Mouse (Mus musculus) CH12.LX (cell line): ENCODE results near the gene Pxn. TPM values are rescaled to one million over a fixed set of nuclear protein-coding genes. Genes with fewer than 3 reads are reported as not detected.

ENCODE experiments used
- DNase-seq: peaks from one replicate; pipeline ENCODE4 v3.0.0-alpha.2; 2013; ENCODE audit errors: extremely low read depth
- H3K27ac ChIP-seq: 2 replicates; pipeline ENCODE4 v1.5.1; 2012; ENCODE audit warnings: low read depth, mild to moderate bottlenecking, control low read depth, moderate library complexity; ENCODE audit not compliant: insufficient read depth
- H3K27me3 ChIP-seq: replicated peaks from 2 replicates; pipeline ENCODE3; 2012; ENCODE audit warnings: inconsistent platforms
- H3K36me3 ChIP-seq, 2 experiments: replicated peaks in 1 of 2; 2 replicates each; pipeline versions ENCODE3 to v1.6.1; 2012; ENCODE audit warnings: inconsistent platforms in 1 of 2, low read length in 1 of 2, mild to moderate bottlenecking in 1 of 2, mixed read lengths in 1 of 2, moderate library complexity in 1 of 2; ENCODE audit not compliant: control insufficient read depth in 1 of 2, insufficient read depth in 1 of 2
- H3K4me1 ChIP-seq, 2 experiments: 2 replicates each; pipeline ENCODE4 v1.6.1; 2012; ENCODE audit warnings: inconsistent platforms in 1 of 2, moderate library complexity in 1 of 2; ENCODE audit not compliant: insufficient read depth in 2 of 2, control insufficient read depth in 1 of 2
- H3K4me2 ChIP-seq: 2 replicates; pipeline ENCODE4 v1.6.1; 2012; ENCODE audit warnings: low read depth, mild to moderate bottlenecking, control low read depth; ENCODE audit not compliant: poor library complexity, insufficient read depth, severe bottlenecking
- H3K4me3 ChIP-seq, 3 experiments: fragments of 150-350 bp in 1 of 3; sonication (generic) in 1 of 3; replicated peaks in 1 of 3; 2 replicates each; pipeline versions ENCODE3 to v1.5.1; 2011 to 2012; ENCODE audit warnings: low read depth in 2 of 3, low read length in 2 of 3, mild to moderate bottlenecking in 2 of 3, moderate library complexity in 2 of 3, control low read depth in 1 of 3, improper control_type of control experiment in 1 of 3, inconsistent platforms in 1 of 3, mixed read lengths in 1 of 3; ENCODE audit not compliant: poor library complexity in 1 of 3
- H3K79me2 ChIP-seq: replicated peaks from 2 replicates; pipeline ENCODE4 v1.6.1; 2012; ENCODE audit warnings: mild to moderate bottlenecking, moderate library complexity; ENCODE audit not compliant: control insufficient read depth, poor library complexity, insufficient read depth, severe bottlenecking; ENCODE audit errors: extremely low read depth
- H3K9ac ChIP-seq: 2 replicates; pipeline ENCODE4 v1.6.1; 2012; ENCODE audit warnings: low read depth, mild to moderate bottlenecking, control low read depth, moderate library complexity; ENCODE audit not compliant: insufficient read depth
- H3K9me3 ChIP-seq: replicated peaks from 2 replicates; pipeline ENCODE3; 2012; ENCODE audit warnings: low read length, inconsistent platforms, mixed read lengths
- BHLHE40 ChIP-seq: IDR thresholded peaks from 2 replicates; pipeline ENCODE4 v1.6.1; 2011; ENCODE audit warnings: mild to moderate bottlenecking, low read depth, low read length, improper control_type of control experiment
- CTCF ChIP-seq, 2 experiments: IDR thresholded peaks in 1 of 2; conservative IDR thresholded peaks in 1 of 2; 2 replicates each; pipeline ENCODE4 v1.5.1; 2011 to 2012; ENCODE audit warnings: low read depth in 2 of 2, low read length in 2 of 2, improper control_type of control experiment in 1 of 2, inconsistent platforms in 1 of 2, mild to moderate bottlenecking in 1 of 2, moderate library complexity in 1 of 2
- ETS1 ChIP-seq: conservative IDR thresholded peaks from 2 replicates; pipeline ENCODE4 v1.6.1; 2012; ENCODE audit warnings: low read depth, mild to moderate bottlenecking, inconsistent platforms, low read length, improper control_type of control experiment, moderate library complexity
- GABPA ChIP-seq: IDR thresholded peaks from 2 replicates; pipeline ENCODE4 v1.6.1; 2012; ENCODE audit warnings: low read depth, low read length, improper control_type of control experiment, inconsistent platforms; ENCODE audit not compliant: insufficient replicate concordance
- JUND ChIP-seq: conservative IDR thresholded peaks from 2 replicates; pipeline ENCODE4 v1.6.1; 2011; ENCODE audit warnings: low read depth, low read length, improper control_type of control experiment
- KAT2A ChIP-seq: IDR thresholded peaks from 2 replicates; pipeline ENCODE4 v1.6.1; 2012; ENCODE audit warnings: low read length, improper control_type of control experiment, inconsistent platforms; ENCODE audit not compliant: insufficient replicate concordance
- MEF2A ChIP-seq: IDR thresholded peaks from 2 replicates; pipeline ENCODE4 v1.6.1; 2014; ENCODE audit warnings: low read depth, mild to moderate bottlenecking, inconsistent platforms, low read length, improper control_type of control experiment, borderline replicate concordance
- MYC ChIP-seq: IDR thresholded peaks from 2 replicates; pipeline ENCODE4 v1.6.1; 2011; ENCODE audit warnings: low read depth, mild to moderate bottlenecking, improper control_type of control experiment, low read length
- RCOR1 ChIP-seq: conservative IDR thresholded peaks from 2 replicates; pipeline ENCODE4 v1.6.1; 2012; ENCODE audit warnings: low read depth, mild to moderate bottlenecking, inconsistent platforms, low read length, improper control_type of control experiment
- SIN3A ChIP-seq: IDR thresholded peaks from 2 replicates; pipeline ENCODE4 v1.6.1; 2012; ENCODE audit warnings: low read length, improper control_type of control experiment, inconsistent platforms
- SMC3 ChIP-seq: IDR thresholded peaks from 2 replicates; pipeline ENCODE4 v1.6.1; 2011; ENCODE audit warnings: low read depth, low read length, improper control_type of control experiment
- UBTF ChIP-seq: IDR thresholded peaks from 2 replicates; pipeline ENCODE4 v1.6.1; 2012; ENCODE audit warnings: low read depth, mild to moderate bottlenecking, inconsistent platforms, low read length, improper control_type of control experiment, moderate library complexity
- USF2 ChIP-seq: conservative IDR thresholded peaks from 2 replicates; pipeline ENCODE4 v1.6.1; 2011; ENCODE audit warnings: low read depth, low read length, improper control_type of control experiment
- ZC3H11A ChIP-seq: IDR thresholded peaks from 2 replicates; pipeline ENCODE4 v1.6.1; 2012; ENCODE audit warnings: low read depth, mild to moderate bottlenecking, inconsistent platforms, low read length, improper control_type of control experiment
- ZKSCAN1 ChIP-seq: IDR thresholded peaks from 2 replicates; pipeline ENCODE4 v1.6.1; 2012; ENCODE audit warnings: low read depth, inconsistent platforms, low read length, improper control_type of control experiment, borderline replicate concordance
- ZMIZ1 ChIP-seq: IDR thresholded peaks from 2 replicates; pipeline ENCODE4 v1.6.1; 2012; ENCODE audit warnings: low read depth, mild to moderate bottlenecking, inconsistent platforms, low read length, improper control_type of control experiment
- ZNF384 ChIP-seq: IDR thresholded peaks from 2 replicates; pipeline ENCODE4 v1.6.1; 2012; ENCODE audit warnings: low read depth, low read length, improper control_type of control experiment, inconsistent platforms
- dilution Hi-C: fragments of 300-500 bp; cut with MboI; formaldehyde crosslinking; loops from 2 replicates; pipeline ENCODE4 v1.14.3; 2020; ENCODE audit warnings: low sequenced_read_pairs; ENCODE audit not compliant: extremely low pct_unique_long_range_greater_than_20kb, extremely low pct_ligation_motif_present
- in situ Hi-C: fragments of 300-500 bp; cut with MboI; formaldehyde crosslinking; loops from 3 replicates; pipeline ENCODE4 v1.14.3; 2019; ENCODE audit warnings: low sequenced_read_pairs, low pct_ligation_motif_present, low pct_unique_long_range_greater_than_20kb, mixed read lengths
- polyA plus RNA-seq: library from polyadenylated mRNA; unstranded; fragments of >175 nt; gene quantifications from 2 replicates; pipeline ENCODE4 v1.2.1, GENCODE M21; 2012; ENCODE audit warnings: low read depth; ENCODE audit not compliant: insufficient read length
- total RNA-seq, 2 experiments: library from RNA; depleted of rRNA; stranded (reverse); fragments of 300-350 nt in 1 of 2; fragments of >200 nt in 1 of 2; gene quantifications; 2 replicates each; pipeline ENCODE4 v1.2.3; 2012 to 2014

The Pxn gene
- total and polyA plus RNA-seq, 3 experiments = 17.0 to 43.4 (median 21.1) TPM

GRCm38 (mm10) chr5:115553801-115554420 lies 47.4 kb downstream of the Pxn start:
- H3K27ac ChIP-seq = no peak overlapping the region

GRCm38 (mm10) chr5:115554536-115555291 lies 48.2 kb downstream of the Pxn start:
- Histone ChIP-seq H3K9ac (no peak overlapping the region), H3K27me3 (no peaks in the 10 kb centered on the region), H3K79me2 (peaks cover 3% of the 10 kb centered on the region), H3K36me3 (peaks cover 30 to 59% of the 10 kb centered on the region in 2 experiments), H3K9me3 (no peaks in the 10 kb centered on the region), H3K4me2 (no peak overlapping the region), H3K27ac (no peak overlapping the region), H3K4me1 (peaks cover 9 to 32% of the 10 kb centered on the region in 2 experiments), H3K4me3 (no peak overlapping the region)
- no peak for DNase-seq
- TF ChIP-seq ETS1 (no peak), ZKSCAN1 (no peak), BHLHE40 (no peak), SIN3A (no peak), CTCF (conservative IDR thresholded peaks at IDR 0.05 in 1 of 2, IDR thresholded peaks at IDR 0.05 in 1 of 2; ENCODE audit: low read depth in 2 of 2, low read length in 2 of 2) (no peak), USF2 (no peak), KAT2A (no peak), SMC3 (no peak), MYC (no peak), ZMIZ1 (no peak), RCOR1 (no peak), JUND (no peak)
- dilution Hi-C loops (no loop called here), in situ Hi-C loops (no loop called here)

More at GRCm38 (mm10) chr5:115553801-115554420, 47.4 kb downstream of the Pxn start:
- TF ChIP-seq ZC3H11A (no peak), ZNF384 (no peak), MEF2A (no peak), UBTF (no peak), GABPA (no peak)
- H3K27me3 ChIP-seq = no peaks in the 10 kb centered on the region
- in situ Hi-C loops = no loop called here
- no peaks in the 10 kb centered on the region for H3K79me2 ChIP-seq
- H3K9me3 ChIP-seq = no peaks in the 10 kb centered on the region
- no peak overlapping the region for H3K9ac ChIP-seq
- no peak overlapping the region for H3K4me2 ChIP-seq
- no peak overlapping the region for H3K4me3 ChIP-seq
- peaks cover 30 to 67% of the 10 kb centered on the region in 2 experiments for H3K36me3 ChIP-seq
- H3K4me1 ChIP-seq = peaks cover 9 to 37% of the 10 kb centered on the region in 2 experiments
- DNase-seq = no peak
- dilution Hi-C loops = no loop called here
